Mouse (Mus musculus): ENCODE data around the gene Dlg2.

- TF ChIP-seq TAL1 (conservative IDR thresholded peaks at IDR 0.05; ENCODE audit: low read depth, low read length) (no peak), CTCF (IDR thresholded peaks at IDR 0.05; ENCODE audit: low read depth, low read length) (no peak)
Measured at GRCm38 (mm10) chr7:92181959-92182612, 1705.6 kb downstream of the Dlg2 start.

Data from G1E (cell line).